Mouse (Mus musculus): Measurements from ENCODE around the gene Lrmp. TPM values are rescaled to one million over a fixed set of nuclear protein-coding genes. Genes with fewer than 3 reads are reported as not detected.

The Lrmp gene
- total RNA-seq, 1 experiment from 2014 or later, result 4.9 TPM

GRCm38 (mm10) chr6:145204440-145204839 is 89.0 kb downstream of the Lrmp start:
- DNase-seq, result no peak

DNA sequence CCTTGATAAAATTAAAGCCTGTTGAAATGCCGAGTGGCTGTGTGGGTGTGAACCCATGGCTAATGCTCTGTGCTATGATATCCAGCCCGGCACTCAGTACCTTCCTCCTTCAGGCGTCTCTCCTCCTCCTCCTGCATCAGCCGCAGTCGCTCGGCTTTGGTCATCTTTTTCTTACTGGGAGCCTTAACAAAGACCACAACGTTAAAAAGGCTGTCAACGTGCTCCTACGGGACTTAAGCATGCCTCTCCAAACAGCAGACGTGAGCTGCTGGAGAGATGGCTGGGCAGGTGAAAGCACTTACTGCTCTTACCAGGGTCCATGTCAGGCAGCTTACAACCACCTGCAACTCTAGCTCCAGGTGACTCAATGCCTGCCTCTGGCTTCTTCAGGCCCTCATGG is 89.7 kb downstream of the Lrmp start:
- no peak for DNase-seq

- no peak for DNase-seq
These were observed 94.7 kb downstream of the Lrmp start for GRCm38 (mm10) chr6:145210056-145210680.

DNA sequence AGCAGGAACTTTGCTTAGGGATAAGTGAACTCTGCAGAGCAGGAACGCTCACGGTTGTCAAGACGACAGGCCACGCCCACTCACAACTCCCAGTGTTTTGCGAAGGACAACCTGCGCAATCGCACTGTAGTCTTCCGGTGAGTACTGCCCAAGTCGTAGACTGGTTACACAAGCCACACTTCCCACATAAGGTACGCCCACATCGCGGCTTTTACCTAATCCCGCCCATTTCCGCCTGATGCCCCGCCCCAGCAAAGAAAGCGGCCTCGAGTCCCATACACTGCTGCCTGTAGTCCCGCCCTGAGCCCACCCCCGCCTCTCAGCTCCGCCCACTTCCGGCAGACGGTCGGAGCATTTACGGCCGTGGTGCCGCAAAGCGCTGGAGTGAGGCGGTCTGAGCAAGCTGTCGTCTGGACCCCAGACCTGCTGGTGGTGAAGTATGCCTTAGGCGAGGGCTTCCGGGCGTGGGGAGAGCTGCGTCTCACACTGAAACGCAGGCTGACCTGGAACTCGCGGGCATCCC is 95.4 kb downstream of the Lrmp start, which contains the start of the genes Casc1 and Etfrf1:
Casc1 (minus strand) TSS at position 190 of the 523 bp plus-strand sequence.
Etfrf1 (plus strand) TSS at position 319 of the 523 bp plus-strand sequence.
- peak; percentile 97 for DNase-seq

DNA sequence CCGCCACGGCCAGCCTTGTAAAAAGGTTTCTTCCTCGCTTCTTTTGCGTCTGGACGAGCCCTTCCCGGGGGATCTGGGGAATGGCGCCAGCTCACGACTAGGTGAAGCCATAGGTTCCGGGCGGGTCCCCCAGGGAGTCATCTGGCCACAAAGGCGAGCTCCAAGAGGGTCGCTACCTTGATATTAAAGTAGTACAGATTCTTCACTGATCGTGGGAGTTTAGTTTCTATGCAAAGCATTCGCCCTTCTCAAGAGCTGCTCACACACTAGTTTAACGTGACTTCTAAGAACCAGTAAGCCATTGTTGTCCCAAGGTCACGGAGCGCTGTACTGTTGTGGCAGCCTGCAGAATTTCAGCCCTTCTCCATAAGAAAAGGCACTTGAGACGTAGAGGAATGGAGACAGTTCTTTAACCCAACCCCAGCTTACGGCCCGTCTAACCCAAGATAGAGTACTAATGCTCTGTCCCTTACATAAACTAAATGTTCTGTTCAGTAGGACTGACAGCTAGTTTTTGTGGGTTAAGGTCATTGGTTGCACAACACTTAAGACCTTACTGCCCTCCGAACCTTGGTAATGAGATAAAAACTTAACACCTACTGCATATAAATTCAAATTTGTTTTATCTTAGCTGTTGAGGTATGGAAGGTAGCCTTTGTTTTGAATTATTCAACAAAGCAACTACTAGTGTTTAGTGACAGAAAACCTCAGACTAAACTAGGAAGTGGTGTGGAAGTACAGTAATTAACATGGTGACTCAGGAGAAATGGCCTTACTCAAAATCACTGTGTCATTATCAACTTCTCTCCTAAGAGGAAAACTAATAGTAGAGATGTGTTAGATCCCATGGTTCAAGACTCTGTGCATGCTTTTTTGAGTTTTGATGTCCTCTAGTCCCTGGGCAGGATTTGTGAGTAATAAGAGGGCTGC is 96.2 kb downstream of the Lrmp start:
- DNase-seq, result no peak

DNA sequence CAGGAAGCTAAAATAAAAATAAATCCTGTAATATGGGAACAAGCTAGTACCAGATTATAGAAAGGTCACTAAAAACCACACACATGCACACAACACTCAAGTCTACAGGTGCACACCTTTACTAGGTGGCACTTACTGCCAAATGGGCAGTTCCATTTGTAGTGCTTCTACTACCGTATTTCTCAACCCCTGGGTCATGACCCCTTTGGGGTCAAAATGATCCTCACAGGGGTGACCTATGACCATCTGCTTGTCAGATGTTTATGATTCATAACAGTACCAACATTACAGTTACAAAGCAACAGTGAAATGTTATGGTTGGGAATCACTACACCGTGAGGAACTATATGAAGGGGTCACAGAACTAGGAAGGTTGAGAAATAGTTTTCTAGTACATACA is 98.5 kb downstream of the Lrmp start:
- no peak for DNase-seq

DNA sequence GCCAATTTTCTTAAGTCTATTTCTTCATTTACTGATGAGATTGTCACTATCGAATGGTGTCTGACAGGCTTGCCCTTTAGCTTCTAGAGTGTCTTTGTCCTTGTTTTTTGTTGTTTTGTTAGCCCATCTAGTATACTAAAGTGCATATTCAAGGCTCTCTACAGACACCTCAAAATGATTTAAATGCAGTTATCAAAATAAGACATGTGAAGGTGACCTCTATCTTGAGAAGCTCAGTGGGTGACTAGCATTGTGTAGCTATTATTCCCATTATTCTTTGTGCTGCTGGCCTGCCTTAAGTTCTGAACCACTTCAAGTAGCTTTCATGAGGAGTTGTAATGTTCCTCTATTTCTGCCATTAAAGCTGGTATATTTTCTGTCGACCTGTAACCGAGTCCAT is 100.4 kb downstream of the Lrmp start:
- no peak for DNase-seq

DNA sequence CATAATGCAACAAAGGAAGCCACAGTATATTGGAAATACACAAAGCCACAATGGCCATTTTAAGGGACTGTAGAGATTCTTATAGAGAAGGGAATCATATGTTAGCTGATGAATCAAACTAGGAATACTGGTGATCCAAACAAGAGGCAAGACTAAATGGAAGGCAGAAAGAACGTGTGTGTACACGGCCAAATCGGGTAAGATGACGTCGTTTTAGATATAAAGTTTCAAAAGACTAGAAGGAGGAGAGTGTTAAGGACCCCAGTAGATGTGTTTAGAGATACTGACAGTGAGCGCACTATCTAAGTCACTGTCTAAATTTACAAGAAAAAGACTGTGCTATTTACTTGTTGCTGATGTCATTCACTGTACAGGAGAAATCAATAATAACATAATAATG is 108.8 kb downstream of the Lrmp start:
- no peak for DNase-seq

Other genes with a start within 250 kb of the Lrmp start
- gene Bcat1, start 39.5 kb upstream of the Lrmp start, total RNA-seq (2021), result 13.4 and 15.8 TPM in 2 replicates
- gene Casc1, start 95.4 kb downstream of the Lrmp start, total RNA-seq (2021), result 0.33 and 0.64 TPM in 2 replicates
- gene Etfrf1, start 95.5 kb downstream of the Lrmp start, total RNA-seq (2021), result 145 and 147 TPM in 2 replicates
- 33.8 and 53.7 TPM in 2 replicates for gene Kras, start 134.6 kb downstream of the Lrmp start, total RNA-seq (2021)